Mouse (Mus musculus): ENCODE measurements at regions not wholly inside any gene's neighbourhood (a gene's known extent, or its start where the extent isn't known, plus 50 kb on each side); places are given as distances from the start of the nearest gene placed in this dataset.
"Not testable (repeated sequence)": the region's sequence is repeated elsewhere in the genome, so short reads cannot be mapped to it uniquely, and the experiment has no call there.

DNA sequence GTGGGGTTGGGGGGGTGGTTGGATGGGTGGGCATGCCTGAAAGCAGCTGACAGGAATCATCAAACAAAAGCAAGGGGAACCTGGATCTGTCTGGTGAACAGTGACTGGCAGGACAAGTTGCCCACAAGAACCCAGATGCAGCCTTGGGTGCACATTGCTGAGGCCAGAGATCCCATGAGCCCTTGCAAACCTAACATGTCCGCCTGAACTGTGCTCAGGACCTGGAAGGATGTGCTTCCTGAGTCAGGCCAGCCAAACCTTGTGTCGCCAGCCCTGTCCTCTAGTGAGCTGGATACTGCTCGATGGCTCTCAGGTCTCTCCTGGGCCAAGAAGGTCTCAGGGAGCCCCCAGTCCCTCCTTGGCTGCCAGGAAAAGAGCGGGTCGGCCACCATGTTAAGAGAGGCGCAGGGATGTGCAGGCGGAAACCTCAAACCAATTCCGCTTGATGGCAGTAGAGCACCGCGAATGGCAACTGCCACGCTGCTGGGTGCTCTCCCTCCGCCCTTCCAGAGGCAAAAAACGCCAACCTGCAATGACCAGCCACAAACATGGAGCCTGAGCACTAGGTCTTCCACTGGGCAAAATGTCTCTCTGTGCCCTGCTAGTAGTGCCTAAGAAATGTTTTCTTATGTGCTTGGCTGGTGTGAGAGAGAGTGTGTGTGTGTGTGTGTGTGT is 140.2 kb downstream of the Pls3 start:
- peak; percentile 72 for DNase-seq (ENCODE audit: low spot score)

DNA sequence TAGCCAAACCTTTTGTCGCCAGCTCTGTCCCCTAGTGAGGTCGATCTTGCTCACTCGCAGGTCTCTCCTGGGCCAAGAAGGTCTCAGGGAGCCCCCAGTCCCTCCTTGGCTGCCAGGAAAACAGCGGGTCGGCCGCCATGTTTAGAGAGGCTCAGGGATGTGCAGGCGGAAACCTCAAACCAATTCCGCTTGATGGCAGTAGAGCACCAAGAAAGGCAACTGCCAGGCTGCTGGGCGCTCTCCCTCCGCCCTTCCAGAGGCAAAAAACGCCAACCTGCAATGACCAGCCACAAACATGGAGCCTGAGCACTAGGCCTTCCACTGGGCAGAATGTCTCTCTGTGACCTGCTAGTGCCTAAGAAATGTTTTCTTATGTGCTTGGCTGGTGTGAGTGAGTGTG is 141.3 kb downstream of the Pls3 start:
- DNase-seq (ENCODE audit: low spot score), result peak; percentile 76

DNA sequence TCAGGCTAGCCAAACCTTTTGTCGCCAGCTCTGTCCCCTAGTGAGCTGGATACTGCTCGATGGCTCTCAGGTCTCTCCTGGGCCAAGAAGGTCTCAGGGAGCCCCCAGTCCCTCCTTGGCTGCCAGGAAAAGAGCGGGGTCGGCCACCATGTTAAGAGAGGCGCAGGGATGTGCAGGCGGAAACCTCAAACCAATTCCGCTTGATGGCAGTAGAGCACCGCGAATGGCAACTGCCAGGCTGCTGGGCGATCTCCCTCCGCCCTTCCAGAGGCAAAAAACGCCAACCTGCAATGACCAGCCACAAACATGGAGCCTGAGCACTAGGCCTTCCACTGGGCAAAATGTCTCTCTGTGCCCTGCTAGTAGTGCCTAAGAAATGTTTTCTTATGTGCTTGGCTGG is 145.2 kb downstream of the Pls3 start:
- DNase-seq (ENCODE audit: low spot score), result peak; percentile 40

GRCm38 (mm10) chrX:75728507-75728906 is 146.5 kb downstream of the Pls3 start:
- no peak for DNase-seq (ENCODE audit: low spot score)

DNA sequence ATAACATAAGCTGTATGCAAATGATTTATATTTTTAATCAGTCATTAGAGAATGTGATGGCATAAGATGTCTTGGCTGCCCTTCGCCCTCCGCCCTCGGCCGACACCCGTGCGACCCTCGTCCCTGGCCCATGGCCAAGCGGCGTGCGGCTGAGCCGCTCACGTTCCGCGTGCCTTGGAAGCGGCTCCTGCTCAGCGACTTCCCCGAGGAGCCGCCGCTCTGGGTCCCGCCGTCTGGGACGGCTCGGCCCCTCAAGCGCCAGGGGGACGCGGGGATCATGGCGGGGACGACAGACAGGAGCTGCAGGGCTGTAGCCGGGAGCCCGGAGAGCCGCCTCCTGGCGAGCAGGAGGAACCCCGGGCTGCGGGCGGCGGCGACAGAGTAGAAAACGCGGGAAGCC is 145.5 kb upstream of the Rab39b start:
- DNase-seq (ENCODE audit: low spot score), result not testable (repeated sequence)

DNA sequence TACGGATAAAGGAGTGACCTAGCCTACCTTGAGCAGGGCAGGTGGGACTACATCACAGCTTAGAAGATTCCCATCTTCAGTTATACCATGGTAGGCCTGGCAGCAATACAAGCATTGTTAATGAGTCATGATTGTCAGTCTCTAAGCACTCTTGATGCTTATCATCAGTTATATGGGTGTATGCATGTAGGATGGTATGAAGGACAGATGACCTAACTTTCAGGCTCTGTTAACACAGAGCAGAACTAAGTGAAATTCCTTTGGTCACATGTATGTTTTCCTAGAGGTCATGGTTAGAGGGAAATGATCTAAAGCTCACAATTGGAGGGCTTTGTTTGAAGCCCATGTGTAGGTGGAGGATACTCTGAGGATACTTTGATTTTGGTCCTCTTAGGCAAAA is 121.9 kb upstream of the Rab39b start:
- DNase-seq (ENCODE audit: low spot score), result no peak

GRCm38 (mm10) chrX:75675271-75675670 is 97.2 kb upstream of the Rab39b start:
- not testable (repeated sequence) for DNase-seq (ENCODE audit: low spot score)

DNA sequence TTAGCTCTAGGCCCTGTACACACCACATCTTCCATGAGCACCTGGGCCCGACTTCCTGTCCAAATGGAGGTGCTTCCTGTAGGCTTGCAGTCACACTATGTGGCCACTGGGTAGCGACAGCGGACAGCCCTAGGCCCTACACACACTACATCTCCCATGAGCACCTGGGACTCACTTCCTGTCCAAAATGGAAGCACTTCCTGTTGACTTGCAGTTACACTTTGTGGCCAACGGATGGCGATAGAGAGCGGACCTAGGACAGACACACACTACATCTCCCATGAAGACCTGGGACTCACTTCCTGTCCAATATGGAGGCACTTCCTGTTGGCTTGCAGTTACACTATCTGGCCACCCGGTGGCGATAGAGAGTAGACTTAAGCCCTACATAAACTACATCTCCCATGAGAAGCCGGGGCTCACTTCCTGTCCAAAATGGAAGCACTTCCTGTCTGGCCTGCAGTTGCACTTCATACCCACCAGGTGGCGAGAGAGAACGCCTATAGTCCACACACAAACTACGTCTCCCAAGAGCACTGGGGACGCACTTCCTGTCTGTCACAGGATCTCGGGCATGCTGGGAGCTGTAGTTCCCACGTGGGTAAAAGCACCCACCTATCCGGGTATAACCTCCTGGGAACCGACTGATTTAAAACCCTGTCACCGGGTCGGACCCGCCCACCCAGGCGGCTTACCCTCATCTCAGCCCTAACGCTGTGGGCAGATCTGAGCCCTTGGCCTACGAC is 96.1 kb upstream of the Rab39b start:
- peak; percentile 96 for DNase-seq (ENCODE audit: low spot score)

GRCm38 (mm10) chrX:75673586-75673919 is 95.5 kb upstream of the Rab39b start:
- no peak for DNase-seq (ENCODE audit: low spot score)

DNA sequence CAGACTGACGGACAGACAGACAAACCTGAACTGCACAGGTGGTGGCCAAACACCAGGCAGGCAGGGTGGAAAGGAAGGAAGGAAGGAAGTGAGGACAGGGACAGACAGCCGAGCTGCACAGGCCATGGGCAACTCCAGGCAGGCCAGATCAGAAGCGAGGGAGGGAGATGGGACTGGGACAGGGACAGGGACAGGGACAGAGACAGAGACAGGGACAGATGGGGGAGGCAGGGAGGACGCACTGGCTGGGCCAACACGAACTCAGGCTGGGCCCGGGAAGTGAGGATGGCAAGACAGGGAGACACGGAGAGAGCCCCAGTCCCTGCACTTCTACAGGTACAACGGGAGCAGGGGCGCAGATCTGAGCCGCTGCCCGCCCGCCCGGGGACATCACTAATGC is 94.9 kb upstream of the Rab39b start:
- no peak for DNase-seq (ENCODE audit: low spot score)

DNA sequence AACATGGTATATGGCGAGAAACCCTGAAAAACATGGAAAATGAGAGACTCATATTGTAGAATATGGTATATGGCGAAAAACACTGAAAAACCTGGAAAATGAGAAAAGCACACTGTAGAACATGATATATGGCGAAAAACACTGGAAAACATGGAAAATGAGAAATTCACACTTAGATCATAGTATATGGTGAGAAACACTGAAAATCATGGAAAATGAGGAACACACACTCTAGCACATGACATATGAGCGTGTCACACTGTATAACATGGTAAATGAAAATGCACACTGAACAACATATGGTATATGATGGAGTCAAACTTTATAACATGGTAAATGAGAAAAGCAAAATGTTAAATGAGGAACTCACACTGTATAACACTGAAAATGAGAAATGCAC is 89.6 kb upstream of the Rab39b start:
- no peak for DNase-seq (ENCODE audit: low spot score)

- no peak for DNase-seq (ENCODE audit: low spot score)
These were observed 65.4 kb upstream of the Rab39b start for GRCm38 (mm10) chrX:75643402-75643801.

All from ovary, adult 18-20 months (tissue).